Mouse (Mus musculus) ovary, postnatal 36 days (tissue): Measurements from ENCODE around the gene Sin3a.

Experiments
- DNase-seq: peaks from one replicate; pipeline ENCODE4 v3.0.0; 2022; ENCODE audit warnings: low spot score, mixed read lengths

Gene Sin3a

GRCm38 (mm10) chr9:57168411-57168810 is 96.6 kb downstream of the Sin3a start:
- DNase-seq: no peak
